Mouse (Mus musculus): ENCODE data around the gene Zfp341.
A peak's percentile ranks its signal among the peaks of the same experiment; 100 is the strongest.

Gene Zfp341

GRCm38 (mm10) chr2:154676653-154677609 is 63.8 kb downstream of the Zfp341 start:
- DNase-seq (ENCODE audit: low spot score): no peak

GRCm38 (mm10) chr2:154677651-154678139 is 64.6 kb downstream of the Zfp341 start:
- peak; percentile 58 for DNase-seq (ENCODE audit: low spot score)

GRCm38 (mm10) chr2:154678995-154679394 is 65.9 kb downstream of the Zfp341 start:
- DNase-seq (ENCODE audit: low spot score): no peak

- no peak for DNase-seq (ENCODE audit: low spot score)
Observed at GRCm38 (mm10) chr2:154680337-154680736, 67.2 kb downstream of the Zfp341 start.

- no peak for DNase-seq (ENCODE audit: low spot score)
Observed at GRCm38 (mm10) chr2:154680941-154681340, 67.8 kb downstream of the Zfp341 start.

DNA sequence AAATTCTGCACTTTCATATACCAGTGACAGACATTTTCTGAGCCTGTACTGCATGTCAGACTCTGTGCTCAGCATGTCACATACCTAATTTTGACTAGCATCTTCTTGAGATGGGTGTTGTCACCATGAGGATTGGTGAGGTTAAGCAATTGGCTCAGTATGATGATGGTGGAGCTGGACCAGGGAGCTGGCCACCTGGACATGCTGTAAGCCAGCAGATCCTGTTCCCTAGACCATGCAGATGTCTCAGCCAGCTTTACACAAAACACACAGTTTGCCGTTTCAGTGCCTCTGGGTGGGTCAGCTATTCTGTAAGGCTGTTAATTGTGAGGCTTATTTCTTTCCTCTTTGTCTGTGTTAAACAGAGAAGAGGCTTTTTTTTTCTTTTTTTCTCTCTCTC is 69.6 kb downstream of the Zfp341 start:
- DNase-seq (ENCODE audit: low spot score): no peak

DNA sequence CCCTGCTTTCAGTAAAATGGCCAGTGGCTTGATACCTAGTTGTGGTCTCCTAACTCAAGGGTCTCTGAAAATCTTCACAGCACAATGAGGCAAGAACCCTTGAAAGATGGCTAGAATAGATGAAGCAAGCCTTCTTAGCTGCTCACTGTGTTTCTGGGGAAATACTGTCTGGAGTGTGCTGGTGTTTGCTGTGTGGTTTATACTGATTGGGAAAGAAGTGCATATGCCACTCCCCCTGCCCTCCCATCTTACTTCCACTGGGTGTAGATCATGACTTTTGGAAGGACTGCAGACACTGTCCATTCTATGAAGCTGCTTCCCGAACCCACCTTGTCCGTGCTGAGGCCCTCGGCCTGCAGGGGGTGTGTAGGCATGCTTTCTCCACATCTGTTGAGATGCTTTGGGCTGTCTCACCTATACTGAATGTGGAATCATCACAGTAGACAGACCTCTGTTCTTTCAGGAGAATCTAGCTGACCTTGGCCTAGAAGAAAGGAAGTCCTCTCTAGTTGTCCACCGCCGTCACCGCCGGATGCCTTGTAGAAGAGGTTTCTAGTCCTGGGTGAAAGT is 71.9 kb downstream of the Zfp341 start:
- DNase-seq (ENCODE audit: low spot score): no peak

DNA sequence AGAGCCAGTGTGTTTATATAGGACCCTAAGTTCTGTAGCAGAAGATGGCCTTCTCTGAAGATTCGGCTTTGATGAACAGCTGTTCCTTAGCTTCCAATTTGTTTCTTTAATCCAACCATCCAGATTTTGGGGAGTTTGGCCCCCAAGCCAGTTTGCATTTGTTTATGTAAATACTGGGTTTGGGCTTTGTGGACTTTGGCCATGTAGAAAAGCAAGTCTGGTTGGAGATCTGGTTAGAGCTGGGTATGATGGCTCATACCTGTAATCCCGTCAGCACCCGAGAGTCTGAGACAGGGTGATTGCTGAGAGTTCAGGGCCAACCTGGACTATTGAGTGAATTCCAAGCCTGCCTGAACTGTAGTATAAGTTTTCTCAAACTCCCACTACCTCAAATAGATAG is 72.7 kb downstream of the Zfp341 start:
- no peak for DNase-seq (ENCODE audit: low spot score)

- DNase-seq (ENCODE audit: low spot score): no peak
Observed at GRCm38 (mm10) chr2:154686819-154687218, 73.7 kb downstream of the Zfp341 start.

- no peak for DNase-seq (ENCODE audit: low spot score)
Observed at GRCm38 (mm10) chr2:154689391-154689790, 76.3 kb downstream of the Zfp341 start.

- DNase-seq (ENCODE audit: low spot score): no peak
Observed at GRCm38 (mm10) chr2:154690959-154691358, 77.9 kb downstream of the Zfp341 start.

DNA sequence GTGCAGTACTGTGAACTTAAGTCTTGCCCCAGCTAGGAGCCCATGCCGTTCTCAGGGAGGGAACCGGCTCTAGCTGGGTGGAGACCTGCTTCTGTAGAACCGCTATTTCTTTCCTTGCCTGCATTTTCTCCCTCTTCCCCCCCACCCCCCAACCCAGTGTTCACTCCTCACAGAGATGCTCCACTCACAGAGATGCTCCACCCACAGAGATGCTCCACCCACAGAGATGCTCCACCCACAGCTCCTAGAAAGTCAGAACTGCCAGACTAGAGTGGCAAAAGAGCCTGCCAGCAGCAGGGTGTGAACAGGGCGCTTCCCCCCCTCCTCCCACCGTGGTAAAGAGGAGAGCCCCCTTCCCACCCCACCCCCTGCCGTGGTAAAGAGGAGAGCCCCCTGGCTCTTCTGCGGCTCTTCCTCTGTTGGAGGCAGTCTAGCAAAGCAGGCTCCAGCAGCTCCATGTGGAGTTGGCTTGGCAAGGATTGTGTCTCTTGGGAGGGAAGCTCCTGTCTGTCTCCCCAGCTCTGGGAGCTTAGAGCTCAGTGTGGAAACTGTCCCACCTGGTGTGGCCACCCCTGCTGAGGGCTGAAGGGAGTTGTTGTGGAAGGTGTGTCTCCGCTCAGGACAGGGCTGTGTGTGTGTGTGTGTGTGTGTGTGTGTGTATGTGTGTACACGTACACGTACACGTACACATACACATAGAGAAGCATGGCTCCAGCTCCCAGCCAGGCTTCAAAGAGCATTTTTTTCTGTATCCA is 80.3 kb downstream of the Zfp341 start:
- DNase-seq (ENCODE audit: low spot score): no peak

DNA sequence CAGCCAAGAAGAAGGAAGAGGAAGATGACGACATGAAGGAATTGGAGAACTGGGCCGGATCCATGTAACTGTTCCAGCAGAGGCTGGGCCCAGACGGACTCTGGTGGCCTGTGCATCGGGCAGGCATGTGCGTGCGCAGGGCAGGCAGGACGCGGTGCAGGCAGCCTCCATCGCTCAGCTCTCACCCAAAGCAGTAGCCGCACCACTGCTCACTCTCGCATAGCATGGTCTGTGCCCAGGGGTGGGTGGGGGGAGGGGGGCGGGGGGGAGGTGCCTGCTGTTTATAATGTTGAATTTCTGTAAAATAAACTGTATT is 80.8 kb downstream of the Zfp341 start:
- peak; percentile 39 for DNase-seq (ENCODE audit: low spot score)

GRCm38 (mm10) chr2:154695690-154696089 is 82.6 kb downstream of the Zfp341 start:
- no peak for DNase-seq (ENCODE audit: low spot score)

Measured in urinary bladder, postnatal 14 days (tissue).